18 mouse cellular contexts compared by ENCODE assay signal in the genomic region with DNA sequence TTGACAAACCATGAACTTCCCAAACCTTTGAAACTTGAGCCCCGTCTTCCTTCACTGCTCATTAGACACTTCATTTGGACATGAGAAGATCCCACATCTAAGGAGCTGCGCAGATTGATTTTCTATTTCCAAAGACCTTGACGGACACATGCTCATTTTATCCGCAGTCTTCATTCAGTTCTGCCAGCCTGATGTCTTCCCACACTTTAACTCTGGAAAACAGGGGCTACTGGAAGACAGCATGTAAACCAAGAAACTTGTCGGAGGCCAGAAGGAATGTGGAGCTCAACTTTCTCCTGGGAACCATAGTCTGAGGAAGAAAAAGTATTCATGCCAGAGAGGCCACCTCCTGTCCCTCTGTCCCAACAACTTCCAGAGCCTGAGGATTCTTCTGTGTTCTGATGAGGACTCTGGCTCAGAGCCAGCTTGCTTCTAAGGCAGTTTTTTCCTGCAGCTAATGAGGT.
DNase-seq lines count a peak whose midpoint lies in the region; ATAC-seq and TF ChIP-seq lines count a peak whose summit lies in the region.
"Had no signal": no experiment of that assay in that cellular context is flagged by ENCODE, and none has a peak within 500 bp of the region (broad histone marks: within the 10 kb centered on the region; RNA-seq: fewer than 3 reads in every experiment).

No protein-coding gene starts in this region.

- no peak overlapping the region for H3K4me2 ChIP-seq in kidney, embryonic 14.5 days (replicated peaks; ENCODE audit: low read depth, low read length)
- no peak overlapping the region for H3K4me2 ChIP-seq in lung, embryonic 15.5 days
- H3K4me2 ChIP-seq: heart, embryonic 15.5 days; hindbrain, embryonic 15.5 days; liver, embryonic 13.5 days had no signal

- H3K27me3 ChIP-seq in kidney, embryonic 14.5 days (ENCODE audit: control insufficient read depth, insufficient read depth, low read length): no peaks in the 10 kb centered on the region
- H3K27me3 ChIP-seq in lung, embryonic 15.5 days: no peaks in the 10 kb centered on the region
- H3K27me3 ChIP-seq: heart, embryonic 15.5 days; hindbrain, embryonic 15.5 days; liver, embryonic 13.5 days had no signal

- 33% methylated on average over 5 of the region's 5 CpGs for WGBS in kidney, embryonic 14.5 days
- WGBS in lung, embryonic 15.5 days: 32% methylated on average over 5 of the region's 5 CpGs

- ATAC-seq in kidney, embryonic 14.5 days (ENCODE audit: low FRiP score, low TSS enrichment): no peak
- ATAC-seq in lung, embryonic 15.5 days (ENCODE audit: borderline replicate concordance, extremely low read depth, low FRiP score, low TSS enrichment): peak; percentile 73
- ATAC-seq: forebrain, postnatal 0 days had no signal

- H3K36me3 ChIP-seq in kidney, embryonic 14.5 days (ENCODE audit: control insufficient read depth, insufficient read depth, low read length): no peaks in the 10 kb centered on the region
- no peaks in the 10 kb centered on the region for H3K36me3 ChIP-seq in lung, embryonic 15.5 days
- H3K36me3 ChIP-seq: heart, embryonic 15.5 days; hindbrain, embryonic 15.5 days; liver, embryonic 13.5 days had no signal

- no peak overlapping the region for H3K9ac ChIP-seq in kidney, embryonic 14.5 days (ENCODE audit: low read depth, low read length)
- no peak overlapping the region for H3K9ac ChIP-seq in lung, embryonic 15.5 days
- H3K9ac ChIP-seq: forebrain, postnatal 0 days; heart, embryonic 15.5 days; hindbrain, embryonic 15.5 days; liver, embryonic 13.5 days had no signal

- H3K4me1 ChIP-seq in kidney, embryonic 14.5 days (ENCODE audit: control insufficient read depth, insufficient read depth, low read length): no peaks in the 10 kb centered on the region
- peaks cover 19% of the 10 kb centered on the region for H3K4me1 ChIP-seq in lung, embryonic 15.5 days
- H3K4me1 ChIP-seq: liver, embryonic 13.5 days had no signal

- H3K27ac ChIP-seq in gastrocnemius, adult 2 months: peak overlapping the region; percentile 63
- H3K27ac ChIP-seq in kidney, embryonic 14.5 days (ENCODE audit: low read depth, low read length): no peak overlapping the region
- H3K27ac ChIP-seq in lung, embryonic 15.5 days: peak overlapping the region; percentile 76
- H3K27ac ChIP-seq: heart, embryonic 15.5 days; hindbrain, embryonic 15.5 days; layer of hippocampus, adult 2 months; liver, embryonic 13.5 days; stomach, postnatal 0 days had no signal

- peaks cover 2% of the 10 kb centered on the region; the same call in 1 of the 2 replicates for H3K9me3 ChIP-seq in kidney, embryonic 14.5 days (ENCODE audit: control insufficient read depth, low read length)
- H3K9me3 ChIP-seq in lung, embryonic 15.5 days: no peaks in the 10 kb centered on the region
- H3K9me3 ChIP-seq: heart, embryonic 15.5 days; hindbrain, embryonic 15.5 days; liver, embryonic 13.5 days had no signal

- intact Hi-C loops in gastrocnemius, adult 2 months (cut with DNase I): no loop called here

- no peak for TF ChIP-seq CTCF in gastrocnemius, adult 2 months (IDR thresholded peaks at IDR 0.05)

- no peak overlapping the region for H3K4me3 ChIP-seq in gastrocnemius, adult 2 months
- no peak overlapping the region for H3K4me3 ChIP-seq in kidney, embryonic 14.5 days (ENCODE audit: low read length)
- H3K4me3 ChIP-seq in lung, embryonic 15.5 days: no peak overlapping the region
- H3K4me3 ChIP-seq: erythroblast, embryonic 14.5 days; heart, embryonic 15.5 days; hindbrain, embryonic 15.5 days; layer of hippocampus, adult 2 months; liver, embryonic 13.5 days had no signal

- DNase-seq in gastrocnemius, adult 2 months: no peak
- no peak for DNase-seq in gastrocnemius, adult 18-20 months (ENCODE audit: low spot score)
- DNase-seq in kidney, postnatal 10 days: peak; percentile 62
- DNase-seq in lung, postnatal 14 days: peak; percentile 41
- no peak for DNase-seq in yolk sac, embryonic 10.5 days (ENCODE audit: low spot score)
- DNase-seq: adrenal gland, postnatal 10 days; forebrain, postnatal 0 days; gastrocnemius, postnatal 10 days; kidney, adult 11 months; liver, embryonic 13.5 days; thymus, postnatal 14 days had no signal

Comparison
In these comparisons a context has a peak if more than half of its experiments do, and no peak if none do; other contexts are left out.
1. DNase-seq: peak in kidney, postnatal 10 days (single experiment) and lung, postnatal 14 days (single experiment); none in gastrocnemius, adult 2 months (single experiment), gastrocnemius, adult 18-20 months (single experiment) and yolk sac, embryonic 10.5 days (single experiment).